Mouse (Mus musculus): ENCODE data around the gene Polr3g. TPM values are rescaled to one million over a fixed set of nuclear protein-coding genes. Genes with fewer than 3 reads are reported as not detected.
A peak's percentile ranks its signal among the peaks of the same experiment; 100 is the strongest.
"Not testable (repeated sequence)": the region's sequence is repeated elsewhere in the genome, so short reads cannot be mapped to it uniquely, and the experiment has no call there.

Gene Polr3g
- polyA plus RNA-seq, 1 experiment from 2014 or later, result 6.5 TPM

- Histone ChIP-seq H3K27me3 (ENCODE audit: control insufficient read depth, insufficient read depth, low read depth, low read length) (no peaks in the 10 kb centered on the region), H3K4me1 (ENCODE audit: control insufficient read depth, low read depth, low read length) (peaks cover 14% of the 10 kb centered on the region), H3K9me3 (replicated peaks; ENCODE audit: control insufficient read depth, low read length) (no peaks in the 10 kb centered on the region), H3K27ac (ENCODE audit: low read length) (no peak overlapping the region), H3K4me2 (ENCODE audit: low read depth, low read length) (no peak overlapping the region), H3K4me3 (ENCODE audit: low read depth, low read length) (no peak overlapping the region), H3K36me3 (ENCODE audit: control insufficient read depth, insufficient read depth) (peaks cover 39% of the 10 kb centered on the region), H3K9ac (ENCODE audit: low read depth, low read length) (no peak overlapping the region)
- 77% methylated on average over 5 of the region's 5 CpGs for WGBS (ENCODE audit: insufficient replicate concordance)
- ATAC-seq (ENCODE audit: low read depth), result no peak
Observed at GRCm38 (mm10) chr13:81667713-81668112, 43.1 kb downstream of the Polr3g start.

GRCm38 (mm10) chr13:81664331-81664698, 46.5 kb downstream of the Polr3g start:
- Histone ChIP-seq H3K4me3 (ENCODE audit: low read depth, low read length) (no peak overlapping the region), H3K27ac (ENCODE audit: low read length) (no peak overlapping the region), H3K4me2 (ENCODE audit: low read depth, low read length) (no peak overlapping the region), H3K4me1 (ENCODE audit: control insufficient read depth, low read depth, low read length) (peaks cover 18% of the 10 kb centered on the region), H3K9ac (ENCODE audit: low read depth, low read length) (no peak overlapping the region), H3K36me3 (ENCODE audit: control insufficient read depth, insufficient read depth) (peaks cover 34% of the 10 kb centered on the region), H3K27me3 (ENCODE audit: control insufficient read depth, insufficient read depth, low read depth, low read length) (no peaks in the 10 kb centered on the region), H3K9me3 (replicated peaks; ENCODE audit: control insufficient read depth, low read length) (no peaks in the 10 kb centered on the region)
- peak; percentile 45 for ATAC-seq (ENCODE audit: low read depth)
- 84% methylated on average over 5 of the region's 5 CpGs for WGBS (ENCODE audit: insufficient replicate concordance)

- Histone ChIP-seq H3K9me3 (replicated peaks; ENCODE audit: control insufficient read depth, low read length) (no peaks in the 10 kb centered on the region), H3K27me3 (ENCODE audit: control insufficient read depth, insufficient read depth, low read depth, low read length) (no peaks in the 10 kb centered on the region), H3K27ac (ENCODE audit: low read length) (peak overlapping the region; percentile 71), H3K4me3 (ENCODE audit: low read depth, low read length) (no peak overlapping the region; the same call in 1 of the 2 replicates), H3K4me1 (ENCODE audit: control insufficient read depth, low read depth, low read length) (peaks cover 21% of the 10 kb centered on the region), H3K36me3 (ENCODE audit: control insufficient read depth, insufficient read depth) (peaks cover 28% of the 10 kb centered on the region), H3K4me2 (ENCODE audit: low read depth, low read length) (peak overlapping the region; percentile 41; the same call in 1 of the 2 replicates), H3K9ac (ENCODE audit: low read depth, low read length) (peak overlapping the region; percentile 33; the same call in 1 of the 2 replicates)
- WGBS (ENCODE audit: insufficient replicate concordance), result 64% methylated on average over 12 of the region's 12 CpGs
- peak; percentile 94 for ATAC-seq (ENCODE audit: low read depth)
Observed at GRCm38 (mm10) chr13:81663566-81664330, 47.1 kb downstream of the Polr3g start.

- H3K4me1 ChIP-seq (ENCODE audit: control insufficient read depth, low read depth, low read length), result peaks cover 19% of the 10 kb centered on the region
Observed at GRCm38 (mm10) chr13:81658053-81658752, 52.6 kb downstream of the Polr3g start.

GRCm38 (mm10) chr13:81657351-81658052, 53.3 kb downstream of the Polr3g start, which contains the start of gene Lysmd3:
Lysmd3 (plus strand) TSS chr13:81657663.
- H3K9me3 ChIP-seq (replicated peaks; ENCODE audit: control insufficient read depth, low read length), result no peaks in the 10 kb centered on the region
- under 1% methylated on average over 73 of the region's 73 CpGs for WGBS (ENCODE audit: insufficient replicate concordance)
- H3K36me3 ChIP-seq (ENCODE audit: control insufficient read depth, insufficient read depth), result no peaks in the 10 kb centered on the region
- H3K4me2 ChIP-seq (ENCODE audit: low read depth, low read length), result peak within 1 kb of the TSS; percentile 66
- H3K27me3 ChIP-seq (ENCODE audit: control insufficient read depth, insufficient read depth, low read depth, low read length), result no peaks in the 10 kb centered on the region
- H3K9ac ChIP-seq (ENCODE audit: low read depth, low read length), result peak within 1 kb of the TSS; percentile 96
- peak within 1 kb of the TSS; percentile 94 for H3K4me3 ChIP-seq (ENCODE audit: low read depth, low read length)
- peak within 1 kb of the TSS; percentile 95 for H3K27ac ChIP-seq (ENCODE audit: low read length)
- H3K4me1 ChIP-seq (ENCODE audit: control insufficient read depth, low read depth, low read length), result peaks cover 13% of the 10 kb centered on the region
- ATAC-seq (ENCODE audit: low read depth), result peak; percentile 99

More at GRCm38 (mm10) chr13:81658053-81658752, 52.6 kb downstream of the Polr3g start:
- ATAC-seq (ENCODE audit: low read depth), result no peak
- Histone ChIP-seq H3K4me3 (ENCODE audit: low read depth, low read length) (peak overlapping the region; percentile 94), H3K4me2 (ENCODE audit: low read depth, low read length) (peak overlapping the region; percentile 66), H3K36me3 (ENCODE audit: control insufficient read depth, insufficient read depth) (no peaks in the 10 kb centered on the region), H3K27ac (ENCODE audit: low read length) (peak overlapping the region; percentile 95), H3K9ac (ENCODE audit: low read depth, low read length) (peak overlapping the region; percentile 96), H3K27me3 (ENCODE audit: control insufficient read depth, insufficient read depth, low read depth, low read length) (no peaks in the 10 kb centered on the region), H3K9me3 (replicated peaks; ENCODE audit: control insufficient read depth, low read length) (no peaks in the 10 kb centered on the region)
- 7% methylated on average over 21 of the region's 21 CpGs for WGBS (ENCODE audit: insufficient replicate concordance)

- Histone ChIP-seq H3K4me3 (ENCODE audit: low read depth, low read length) (peak overlapping the region; percentile 94), H3K27me3 (ENCODE audit: control insufficient read depth, insufficient read depth, low read depth, low read length) (no peaks in the 10 kb centered on the region), H3K4me2 (ENCODE audit: low read depth, low read length) (peak overlapping the region; percentile 61), H3K9ac (ENCODE audit: low read depth, low read length) (peak overlapping the region; percentile 61), H3K9me3 (replicated peaks; ENCODE audit: control insufficient read depth, low read length) (no peaks in the 10 kb centered on the region), H3K36me3 (ENCODE audit: control insufficient read depth, insufficient read depth) (no peaks in the 10 kb centered on the region), H3K4me1 (ENCODE audit: control insufficient read depth, low read depth, low read length) (peaks cover 12% of the 10 kb centered on the region), H3K27ac (ENCODE audit: low read length) (peak overlapping the region; percentile 94)
- 26% methylated on average over 5 of the region's 5 CpGs for WGBS (ENCODE audit: insufficient replicate concordance)
- ATAC-seq (ENCODE audit: low read depth), result peak; percentile 66
Observed at GRCm38 (mm10) chr13:81657008-81657350, 53.8 kb downstream of the Polr3g start.

DNA sequence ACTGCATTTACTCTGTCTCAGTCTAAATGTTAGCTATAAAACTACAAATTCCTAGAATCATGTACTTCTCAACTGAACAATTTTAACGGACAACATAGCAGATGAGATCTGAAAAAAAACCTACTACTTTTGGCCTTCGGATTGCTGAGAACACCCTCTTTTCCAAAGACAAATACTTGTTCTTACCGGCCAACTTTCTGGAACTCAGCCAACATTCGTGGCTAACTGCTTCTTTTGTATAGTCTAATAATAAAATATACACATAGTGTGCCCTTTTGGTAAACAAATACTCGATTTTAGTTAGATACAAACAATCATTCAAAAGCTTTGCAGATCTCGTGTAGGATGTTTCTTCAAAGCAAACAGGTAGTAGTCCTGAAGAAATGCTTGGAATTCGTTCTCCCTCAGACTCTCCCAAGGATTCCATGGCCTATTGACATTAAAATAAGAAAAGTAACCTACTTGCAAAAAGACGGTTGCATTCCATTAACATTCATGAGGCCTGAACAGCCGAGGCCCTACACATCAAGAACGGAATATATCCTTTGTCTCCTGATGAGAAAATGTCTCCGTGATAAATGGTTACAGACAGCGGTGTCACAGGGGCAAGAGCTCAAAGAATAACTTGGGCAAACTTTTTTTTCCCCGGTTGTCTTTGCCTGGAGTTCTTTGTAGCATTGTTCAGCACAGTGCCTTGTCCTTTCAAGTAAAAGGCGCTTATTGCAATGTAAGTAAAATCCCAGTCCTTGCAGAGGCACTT, 54.5 kb downstream of the Polr3g start:
- Histone ChIP-seq H3K4me3 (ENCODE audit: low read depth, low read length) (peak overlapping the region; percentile 94; the same call in 1 of the 2 replicates), H3K36me3 (ENCODE audit: control insufficient read depth, insufficient read depth) (no peaks in the 10 kb centered on the region), H3K9me3 (replicated peaks; ENCODE audit: control insufficient read depth, low read length) (no peaks in the 10 kb centered on the region), H3K27ac (ENCODE audit: low read length) (peak overlapping the region; percentile 94), H3K27me3 (ENCODE audit: control insufficient read depth, insufficient read depth, low read depth, low read length) (no peaks in the 10 kb centered on the region), H3K9ac (ENCODE audit: low read depth, low read length) (no peak overlapping the region), H3K4me1 (ENCODE audit: control insufficient read depth, low read depth, low read length) (peaks cover 12% of the 10 kb centered on the region), H3K4me2 (ENCODE audit: low read depth, low read length) (peak overlapping the region; percentile 61)
- 61% methylated on average over 14 of the region's 14 CpGs for WGBS (ENCODE audit: insufficient replicate concordance)
- no peak for ATAC-seq (ENCODE audit: low read depth)

DNA sequence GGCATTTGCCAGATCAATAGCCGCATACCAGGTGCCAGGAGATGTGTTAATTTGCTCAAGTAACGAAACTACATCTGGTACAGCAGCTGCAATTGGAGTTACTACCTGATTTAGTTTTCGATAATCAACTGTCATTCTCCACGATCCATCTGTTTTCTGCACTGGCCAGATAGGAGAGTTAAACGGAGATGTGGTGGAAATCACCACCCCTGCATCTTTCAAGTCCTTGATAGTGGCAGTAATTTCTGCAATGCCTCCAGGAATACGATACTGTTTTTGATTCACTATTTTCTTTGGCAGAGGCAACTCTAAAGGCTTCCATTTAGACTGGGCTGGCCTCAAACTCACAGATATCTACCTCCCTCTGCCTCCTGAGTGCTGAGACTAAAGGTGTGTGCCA, 60.4 kb downstream of the Polr3g start:
- H3K36me3 ChIP-seq (ENCODE audit: control insufficient read depth, insufficient read depth); H3K4me3 ChIP-seq (ENCODE audit: low read depth, low read length); H3K27me3 ChIP-seq (ENCODE audit: control insufficient read depth, insufficient read depth, low read depth, low read length); H3K9ac ChIP-seq (ENCODE audit: low read depth, low read length); H3K4me1 ChIP-seq (ENCODE audit: control insufficient read depth, low read depth, low read length); ATAC-seq (ENCODE audit: low read depth); H3K9me3 ChIP-seq (replicated peaks; ENCODE audit: control insufficient read depth, low read length); H3K27ac ChIP-seq (ENCODE audit: low read length): not testable (repeated sequence)
- peak overlapping the region; percentile 37; the same call in 1 of the 2 replicates for H3K4me2 ChIP-seq (ENCODE audit: low read depth, low read length)
- WGBS (ENCODE audit: insufficient replicate concordance), result 21% methylated on average over 5 of the region's 6 CpGs

Data from liver, embryonic 16.5 days (tissue).